Mouse (Mus musculus): ENCODE results near the gene Prr22. TPM values are rescaled to one million over a fixed set of nuclear protein-coding genes. Genes with fewer than 3 reads are reported as not detected.
A peak's percentile ranks its signal among the peaks of the same experiment; 100 is the strongest.

Prr22 gene
- total and polyA plus RNA-seq, 2 experiments from 2014 or later, result 0.21 to 0.46 TPM

DNA sequence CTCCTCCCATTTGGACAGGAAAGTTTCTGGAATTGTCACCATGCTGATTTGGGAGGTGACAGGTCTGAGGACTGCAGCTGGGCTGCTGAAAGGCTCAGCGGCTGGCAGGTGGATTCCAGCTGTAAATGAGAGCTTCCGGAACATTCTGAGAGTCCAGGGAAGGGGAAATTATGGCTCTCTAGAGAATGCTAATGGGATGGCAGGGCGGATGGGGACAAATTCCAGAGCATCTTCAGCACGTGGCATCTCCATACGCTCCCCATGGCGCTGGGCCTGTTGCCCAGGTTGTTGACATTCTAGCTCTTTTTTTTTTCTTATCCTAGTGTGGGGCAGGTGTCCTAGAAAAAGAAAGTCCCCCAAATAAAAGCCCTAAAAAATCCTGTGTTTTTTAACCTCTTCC lies 40.9 kb upstream of the Prr22 start:
- TF ChIP-seq CTCF (IDR thresholded peaks at IDR 0.05; ENCODE audit: low read depth), result no peak
- no peaks in the 10 kb centered on the region for H3K9me3 ChIP-seq (ENCODE audit: low read length)
- H3K27me3 ChIP-seq (ENCODE audit: insufficient read depth, low read length), result no peaks in the 10 kb centered on the region
- WGBS, result 28% methylated on average over 6 of the region's 6 CpGs
- H3K36me3 ChIP-seq (ENCODE audit: insufficient read depth, low read length), result no peaks in the 10 kb centered on the region
- H3K27ac ChIP-seq, result no peak overlapping the region
- no peak overlapping the region for H3K4me3 ChIP-seq (ENCODE audit: low read length)
- no peak for ATAC-seq
- no peaks in the 10 kb centered on the region for H3K4me1 ChIP-seq (ENCODE audit: insufficient read depth, low read length)
- H3K4me2 ChIP-seq (ENCODE audit: low read depth, low read length), result no peak overlapping the region
- peak; percentile 23 for DNase-seq (ENCODE audit: low spot score)
- no peak overlapping the region for H3K9ac ChIP-seq (replicated peaks; ENCODE audit: low read length)

DNA sequence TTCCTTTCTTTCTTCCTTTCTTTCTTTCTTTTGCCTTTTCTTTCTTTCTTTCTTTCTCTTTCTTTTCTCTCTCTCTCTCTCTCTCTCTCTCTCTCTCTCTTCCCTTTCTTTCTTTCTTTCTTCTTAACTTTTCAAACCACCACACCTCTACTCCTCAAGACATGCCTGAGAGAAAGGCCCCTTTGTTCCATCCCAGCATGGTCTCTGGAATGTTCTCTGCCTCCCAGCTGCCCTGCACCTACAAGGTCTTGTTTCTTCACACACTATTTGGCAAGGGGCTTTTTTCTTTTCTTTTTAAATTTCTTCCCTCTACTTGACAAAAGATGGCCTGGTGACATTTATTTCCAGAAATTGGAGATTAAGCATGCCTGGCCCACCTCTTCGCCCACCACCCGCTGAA lies 40.4 kb upstream of the Prr22 start:
- Histone ChIP-seq H3K9me3 (ENCODE audit: low read length) (no peaks in the 10 kb centered on the region), H3K27me3 (ENCODE audit: insufficient read depth, low read length) (no peaks in the 10 kb centered on the region), H3K4me2 (ENCODE audit: low read depth, low read length) (no peak overlapping the region), H3K4me3 (ENCODE audit: low read length) (no peak overlapping the region), H3K36me3 (ENCODE audit: insufficient read depth, low read length) (no peaks in the 10 kb centered on the region), H3K27ac (no peak overlapping the region), H3K9ac (replicated peaks; ENCODE audit: low read length) (no peak overlapping the region), H3K4me1 (ENCODE audit: insufficient read depth, low read length) (no peaks in the 10 kb centered on the region)
- DNase-seq (ENCODE audit: low spot score) (no peak), ATAC-seq (no peak)
- WGBS, result 27% methylated on average over 2 of the region's 2 CpGs
- no peak for TF ChIP-seq CTCF (IDR thresholded peaks at IDR 0.05; ENCODE audit: low read depth)

DNA sequence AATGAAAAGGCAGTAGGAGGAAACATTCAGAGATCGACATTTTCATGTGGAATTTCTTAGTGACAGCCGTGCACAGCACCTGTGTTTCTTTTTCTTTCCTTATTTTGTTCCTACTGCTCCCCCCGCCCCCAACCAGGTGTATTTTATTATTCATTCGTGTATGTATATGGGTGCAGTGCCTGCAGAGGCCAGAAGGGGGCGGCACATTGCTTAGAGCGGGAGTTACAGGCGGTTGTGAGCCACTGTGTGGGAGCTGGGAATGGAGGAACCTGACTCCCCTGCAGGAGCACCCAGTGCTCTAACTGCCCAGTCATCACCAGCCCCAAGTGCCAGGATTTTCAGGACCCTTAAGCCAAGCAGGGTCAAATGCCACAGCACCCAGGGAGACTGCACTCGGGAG lies 33.5 kb upstream of the Prr22 start:
- no peaks in the 10 kb centered on the region for H3K9me3 ChIP-seq (ENCODE audit: low read length)
- H3K27ac ChIP-seq, result no peak overlapping the region
- no peak overlapping the region for H3K4me3 ChIP-seq (ENCODE audit: low read length)
- no peak for DNase-seq (ENCODE audit: low spot score)
- H3K4me2 ChIP-seq (ENCODE audit: low read depth, low read length), result no peak overlapping the region
- peak; percentile 38 for TF ChIP-seq CTCF (IDR thresholded peaks at IDR 0.05; ENCODE audit: low read depth)
- H3K4me1 ChIP-seq (ENCODE audit: insufficient read depth, low read length), result no peaks in the 10 kb centered on the region
- H3K9ac ChIP-seq (replicated peaks; ENCODE audit: low read length), result no peak overlapping the region
- H3K27me3 ChIP-seq (ENCODE audit: insufficient read depth, low read length), result no peaks in the 10 kb centered on the region
- no peak for ATAC-seq
- H3K36me3 ChIP-seq (ENCODE audit: insufficient read depth, low read length), result no peaks in the 10 kb centered on the region
- WGBS, result 47% methylated on average over 8 of the region's 8 CpGs

DNA sequence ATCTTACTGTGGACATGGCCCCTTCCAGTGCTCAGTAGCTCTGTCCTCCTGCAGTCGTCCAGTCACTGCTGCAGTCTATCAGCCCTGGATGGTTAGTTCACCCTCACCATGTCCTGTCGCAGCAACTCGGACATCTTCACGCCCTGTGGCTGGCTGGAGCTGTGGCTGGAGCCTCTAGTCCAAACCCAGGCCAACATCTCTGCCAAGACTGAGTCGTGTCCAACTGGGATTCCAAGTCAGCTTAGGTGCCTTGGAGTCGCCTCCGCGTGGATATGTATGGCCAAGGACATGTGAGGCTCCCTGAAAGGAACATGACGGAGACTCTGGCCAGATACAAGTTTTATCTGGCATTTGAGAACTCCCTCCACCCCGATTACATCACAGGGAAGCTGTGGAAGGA lies 31.8 kb upstream of the Prr22 start:
- no peaks in the 10 kb centered on the region for H3K36me3 ChIP-seq (ENCODE audit: insufficient read depth, low read length)
- no peak overlapping the region for H3K9ac ChIP-seq (replicated peaks; ENCODE audit: low read length)
- H3K9me3 ChIP-seq (ENCODE audit: low read length), result no peaks in the 10 kb centered on the region
- H3K4me2 ChIP-seq (ENCODE audit: low read depth, low read length), result no peak overlapping the region
- H3K27me3 ChIP-seq (ENCODE audit: insufficient read depth, low read length), result no peaks in the 10 kb centered on the region
- no peak overlapping the region for H3K4me3 ChIP-seq (ENCODE audit: low read length)
- no peaks in the 10 kb centered on the region for H3K4me1 ChIP-seq (ENCODE audit: insufficient read depth, low read length)
- no peak overlapping the region for H3K27ac ChIP-seq
- no peak for TF ChIP-seq CTCF (IDR thresholded peaks at IDR 0.05; ENCODE audit: low read depth)
- ATAC-seq (no peak), DNase-seq (ENCODE audit: low spot score) (no peak)
- WGBS, result 79% methylated on average over 10 of the region's 10 CpGs

DNA sequence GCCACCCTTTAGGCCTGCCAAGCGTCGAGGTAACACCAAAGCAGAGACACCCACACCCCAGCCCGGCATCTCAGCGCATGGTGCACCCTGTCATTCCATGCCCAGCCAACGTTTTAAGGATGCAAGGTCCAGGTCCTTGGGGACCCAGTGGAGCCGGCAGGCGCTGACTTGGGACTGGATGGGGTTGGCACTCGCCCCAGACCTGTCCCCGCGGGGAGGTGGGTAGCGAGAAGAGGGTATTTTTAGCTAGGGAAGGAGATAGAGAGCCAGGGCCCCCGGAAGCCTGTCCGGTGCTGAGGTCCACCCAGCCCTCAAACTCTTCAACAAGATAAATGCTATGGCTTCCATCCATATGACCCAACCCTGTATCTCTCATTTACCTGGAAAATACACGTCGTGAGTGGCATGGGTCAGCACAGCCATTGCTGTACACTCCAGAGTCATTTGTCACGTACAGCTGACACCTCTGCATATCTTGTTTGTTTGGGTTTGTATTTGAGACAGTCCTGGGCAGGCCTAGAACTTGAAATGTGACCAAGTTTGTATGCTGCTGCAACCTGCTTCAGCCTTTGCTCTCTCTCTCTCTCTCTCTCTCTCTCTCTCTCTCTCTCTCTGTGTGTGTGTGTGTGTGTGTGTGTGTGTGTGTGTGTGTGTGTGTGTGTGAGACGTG lies 29.8 kb upstream of the Prr22 start:
- H3K36me3 ChIP-seq (ENCODE audit: insufficient read depth, low read length), result no peaks in the 10 kb centered on the region
- H3K9ac ChIP-seq (replicated peaks; ENCODE audit: low read length), result no peak overlapping the region
- 80% methylated on average over 17 of the region's 17 CpGs for WGBS
- no peak overlapping the region for H3K27ac ChIP-seq
- no peak for TF ChIP-seq CTCF (IDR thresholded peaks at IDR 0.05; ENCODE audit: low read depth)
- no peaks in the 10 kb centered on the region for H3K4me1 ChIP-seq (ENCODE audit: insufficient read depth, low read length)
- ATAC-seq (no peak), DNase-seq (ENCODE audit: low spot score) (no peak)
- no peak overlapping the region for H3K4me3 ChIP-seq (ENCODE audit: low read length)
- H3K9me3 ChIP-seq (ENCODE audit: low read length), result no peaks in the 10 kb centered on the region
- no peak overlapping the region for H3K4me2 ChIP-seq (ENCODE audit: low read depth, low read length)
- H3K27me3 ChIP-seq (ENCODE audit: insufficient read depth, low read length), result no peaks in the 10 kb centered on the region

DNA sequence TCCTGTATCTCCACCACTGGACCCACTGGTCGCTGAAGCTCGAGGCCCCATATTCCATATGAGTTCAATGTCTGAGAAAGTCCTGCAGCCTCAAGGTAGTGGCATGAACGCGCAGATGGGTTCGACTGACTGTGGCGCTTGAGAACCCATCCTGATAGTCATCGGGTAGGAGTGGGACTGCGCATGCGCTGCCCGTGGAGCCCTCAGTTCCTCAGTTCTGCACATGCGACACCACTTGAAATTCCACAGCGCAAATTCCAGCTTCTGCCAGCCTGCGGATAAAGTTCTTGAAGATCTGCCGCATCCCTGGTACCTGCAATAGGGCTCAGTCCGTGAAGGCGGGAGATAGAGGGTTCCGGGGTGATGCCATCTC lies 29.3 kb upstream of the Prr22 start:
- Histone ChIP-seq H3K27me3 (ENCODE audit: insufficient read depth, low read length) (no peaks in the 10 kb centered on the region), H3K9me3 (ENCODE audit: low read length) (no peaks in the 10 kb centered on the region), H3K9ac (replicated peaks; ENCODE audit: low read length) (no peak overlapping the region), H3K27ac (no peak overlapping the region), H3K4me1 (ENCODE audit: insufficient read depth, low read length) (no peaks in the 10 kb centered on the region), H3K36me3 (ENCODE audit: insufficient read depth, low read length) (no peaks in the 10 kb centered on the region), H3K4me2 (ENCODE audit: low read depth, low read length) (no peak overlapping the region), H3K4me3 (ENCODE audit: low read length) (no peak overlapping the region)
- 84% methylated on average over 17 of the region's 17 CpGs for WGBS
- ATAC-seq (no peak), DNase-seq (ENCODE audit: low spot score) (no peak)
- no peak for TF ChIP-seq CTCF (IDR thresholded peaks at IDR 0.05; ENCODE audit: low read depth)

DNA sequence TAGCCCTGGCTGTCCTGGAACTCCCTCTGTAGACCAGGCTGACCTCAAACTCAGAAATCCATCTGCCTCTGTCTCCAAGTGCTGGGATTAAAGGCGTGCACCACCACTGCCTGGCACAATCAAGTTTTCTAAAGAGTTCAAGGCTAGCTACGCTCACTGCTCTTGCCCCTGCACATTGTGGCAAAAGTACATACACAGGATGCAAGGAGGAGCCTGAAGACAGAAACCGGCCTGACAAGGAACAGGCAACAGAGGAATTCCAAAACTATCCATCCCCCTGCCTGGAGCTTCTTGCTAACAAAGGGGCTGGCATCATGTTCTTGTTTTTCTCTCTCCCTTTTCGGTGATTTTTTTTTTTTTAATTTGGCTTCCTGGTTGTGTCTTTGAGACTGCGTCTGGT lies 25.9 kb upstream of the Prr22 start:
- DNase-seq (ENCODE audit: low spot score) (no peak), ATAC-seq (no peak)
- Histone ChIP-seq H3K27ac (no peak overlapping the region), H3K4me3 (ENCODE audit: low read length) (no peak overlapping the region), H3K36me3 (ENCODE audit: insufficient read depth, low read length) (no peaks in the 10 kb centered on the region), H3K27me3 (ENCODE audit: insufficient read depth, low read length) (no peaks in the 10 kb centered on the region), H3K9me3 (ENCODE audit: low read length) (no peaks in the 10 kb centered on the region), H3K9ac (replicated peaks; ENCODE audit: low read length) (no peak overlapping the region), H3K4me2 (ENCODE audit: low read depth, low read length) (no peak overlapping the region), H3K4me1 (ENCODE audit: insufficient read depth, low read length) (no peaks in the 10 kb centered on the region)
- WGBS, result 62% methylated on average over 5 of the region's 5 CpGs
- TF ChIP-seq CTCF (IDR thresholded peaks at IDR 0.05; ENCODE audit: low read depth), result no peak
